Mouse (Mus musculus) retina, postnatal 7 days (tissue): ENCODE measurements at regions not wholly inside any gene's neighbourhood (a gene's known extent, or its start where the extent isn't known, plus 50 kb on each side); places are given as distances from the start of the nearest gene placed in this dataset.

ENCODE experiments used
- DNase-seq: peaks from one replicate; pipeline ENCODE4 v3.0.0-alpha.2; 2012; ENCODE audit warnings: low read depth, low spot score

GRCm38 (mm10) chr2:79134281-79134680 lies 120.9 kb upstream of the Itga4 start:
- DNase-seq: no peak

- no peak for DNase-seq
Observed at GRCm38 (mm10) chr2:79135986-79136385, 119.2 kb upstream of the Itga4 start.

- no peak for DNase-seq
Observed at GRCm38 (mm10) chr2:79136619-79137458, 118.4 kb upstream of the Itga4 start.

- DNase-seq: no peak
Observed at GRCm38 (mm10) chr2:79137694-79138171, 117.5 kb upstream of the Itga4 start.

- no peak for DNase-seq
Observed at GRCm38 (mm10) chr2:79138368-79139109, 116.7 kb upstream of the Itga4 start.

GRCm38 (mm10) chr2:79141961-79142360 lies 113.3 kb upstream of the Itga4 start:
- no peak for DNase-seq

- DNase-seq: no peak
Observed at GRCm38 (mm10) chr2:79143196-79143595, 112.0 kb upstream of the Itga4 start.

GRCm38 (mm10) chr2:79145897-79146296 lies 109.3 kb upstream of the Itga4 start:
- DNase-seq: no peak

GRCm38 (mm10) chr2:79146563-79146962 lies 108.7 kb upstream of the Itga4 start:
- no peak for DNase-seq

- no peak for DNase-seq
Observed at GRCm38 (mm10) chr2:79149012-79149698, 106.1 kb upstream of the Itga4 start.

- DNase-seq: no peak
Observed at GRCm38 (mm10) chr2:79151610-79152009, 103.6 kb upstream of the Itga4 start.

GRCm38 (mm10) chr2:79152031-79152694 lies 103.1 kb upstream of the Itga4 start:
- DNase-seq: no peak

GRCm38 (mm10) chr2:79152695-79153057 lies 102.5 kb upstream of the Itga4 start:
- DNase-seq: no peak

- no peak for DNase-seq
Observed at GRCm38 (mm10) chr2:79153070-79153469, 102.2 kb upstream of the Itga4 start.

GRCm38 (mm10) chr2:79158450-79159055 lies 96.7 kb upstream of the Itga4 start:
- no peak for DNase-seq

- no peak for DNase-seq
Observed at GRCm38 (mm10) chr2:79159336-79159735, 95.9 kb upstream of the Itga4 start.

GRCm38 (mm10) chr2:79172967-79173919 lies 82.0 kb upstream of the Itga4 start:
- no peak for DNase-seq

GRCm38 (mm10) chr2:79174282-79174681 lies 80.9 kb upstream of the Itga4 start:
- DNase-seq: no peak

GRCm38 (mm10) chr2:79180782-79181181 lies 74.4 kb upstream of the Itga4 start:
- DNase-seq: no peak

- DNase-seq: no peak
Observed at GRCm38 (mm10) chr2:79183034-79183630, 72.1 kb upstream of the Itga4 start.
